ENCODE assay signal across 8 mouse cellular contexts in genomic region chr11:6261434-6262082, GRCm38 (mm10). TPM values are rescaled to one million over a fixed set of nuclear protein-coding genes. Genes with fewer than 3 reads are reported as not detected.
DNase-seq lines count a peak whose midpoint lies in the region; ATAC-seq and TF ChIP-seq lines count a peak whose summit lies in the region.

No protein-coding gene starts in this region.

- 73% methylated on average over 10 of the region's 10 CpGs for WGBS in lung, postnatal 0 days

- H3K4me2 ChIP-seq in lung, postnatal 0 days (replicated peaks; ENCODE audit: low read depth, low read length) = no peak overlapping the region

- H3K9me3 ChIP-seq in lung, postnatal 0 days (ENCODE audit: low read length) = no peaks in the 10 kb centered on the region

- no peaks in the 10 kb centered on the region for H3K27me3 ChIP-seq in Patski
- no peaks in the 10 kb centered on the region for H3K27me3 ChIP-seq in lung, postnatal 0 days (replicated peaks; ENCODE audit: insufficient read depth, low read length)

- H3K27ac ChIP-seq in lung, postnatal 0 days (ENCODE audit: low read length) = no peak overlapping the region

- no peak for DNase-seq in Patski (ENCODE audit: low read depth, low spot score)
- DNase-seq in cerebellum, postnatal 14 days = peak; percentile 85 to 91
- peak; percentile 70 to 74 for DNase-seq in frontal cortex, postnatal 36 days (ENCODE audit: low spot score in 2 of 2)
- peak; percentile 60 to 83 for DNase-seq in layer of hippocampus, adult 18-20 months (ENCODE audit: low spot score in 2 of 2)
- DNase-seq in lung, postnatal 0 days (ENCODE audit: low spot score) = peak; percentile 62
- DNase-seq in ovary, postnatal 36 days (ENCODE audit: low spot score) = peak; percentile 61
- peak; percentile 88 for DNase-seq in thymus, postnatal 4 days

- no peak overlapping the region for H3K4me3 ChIP-seq in lung, postnatal 0 days (ENCODE audit: low read depth, low read length)

- in situ Hi-C loops in Patski (cut with MboI; ENCODE audit: low pct_unique_long_range_greater_than_20kb) = loop anchor here (5.0 kb wide), 1 partner anchor 269 kb away; no protein-coding TSS in a partner anchor

- H3K36me3 ChIP-seq in lung, postnatal 0 days (ENCODE audit: insufficient read depth, low read length) = peaks cover 41% of the 10 kb centered on the region

- H3K4me1 ChIP-seq in lung, postnatal 0 days (ENCODE audit: insufficient read depth, low read depth, low read length) = peaks cover 4% of the 10 kb centered on the region; the same call in 1 of the 2 replicates

- peak; percentile 93 for TF ChIP-seq CTCF in Patski (IDR thresholded peaks at IDR 0.05)
- peak; percentile 97 for TF ChIP-seq CTCF in lung, postnatal 0 days (IDR thresholded peaks at IDR 0.05)

- CTCF ChIA-PET in Patski (lab: Charles Lee) = interaction anchor here (0.7 to 2.2 kb wide), 11 partner anchors 11 to 270 kb away, joined by 3 to 13 read pairs (median 4); partner anchors contain the start of gene Tmed4

- TF ChIP-seq EP300 in lung, postnatal 0 days (IDR thresholded peaks at IDR 0.05) = no peak

- H3K9ac ChIP-seq in lung, postnatal 0 days (replicated peaks; ENCODE audit: low read depth) = no peak overlapping the region

- peak; percentile 74 for ATAC-seq in CD4-positive, CD25-positive, alpha-beta regulatory T cell, adult 4 months
- ATAC-seq in Patski = no peak
- peak; percentile 50; the same call in 1 of the 2 replicates for ATAC-seq in lung, postnatal 0 days

- POLR2A ChIA-PET in Patski (lab: Charles Lee) = interaction anchor here (0.6 kb wide), 1 partner anchor 261 kb away, joined by 4 read pairs; no protein-coding TSS in a partner anchor

RNA-seq across cellular contexts. Expression of gene Ddx56, which starts 6.0 kb away (rescaled TPM):
- polyA plus RNA-seq in CD4-positive, CD25-positive, alpha-beta regulatory T cell, adult 4 months (2017; shearing (Covaris generic)) = 100 to 1,000 TPM in 1 of 2 experiments, 10 to 100 TPM in 1; 90.0 to 123 TPM
- 51.4 TPM for polyA plus RNA-seq in Patski (2021)
- 10 to 100 TPM; 42.2 to 46.8 TPM for total RNA-seq in layer of hippocampus, adult 18-20 months (2021)
- polyA plus RNA-seq in lung, postnatal 0 days (2015; fragmentation: Nextera tagmentation; extraction: Ambion mirVana) = 38.2 and 41.9 TPM in 2 replicates

RNA-seq across cellular contexts. Expression of gene Tmed4, which starts 13.1 kb away (rescaled TPM):
- 10 to 100 TPM; 76.3 to 100.0 TPM for polyA plus RNA-seq in CD4-positive, CD25-positive, alpha-beta regulatory T cell, adult 4 months (2017; shearing (Covaris generic))
- 163 TPM for polyA plus RNA-seq in Patski (2021)
- total RNA-seq in layer of hippocampus, adult 18-20 months (2021) = 100 to 1,000 TPM; 109 to 114 TPM
- polyA plus RNA-seq in lung, postnatal 0 days (2015; fragmentation: Nextera tagmentation; extraction: Ambion mirVana) = 92.0 and 95.7 TPM in 2 replicates

RNA-seq across cellular contexts. Expression of gene Ogdh, which starts 29.9 kb away (rescaled TPM):
- 100 to 1,000 TPM; 146 to 237 TPM for polyA plus RNA-seq in CD4-positive, CD25-positive, alpha-beta regulatory T cell, adult 4 months (2017; shearing (Covaris generic))
- polyA plus RNA-seq in Patski (2021) = 190 TPM
- 100 to 1,000 TPM; 212 to 218 TPM for total RNA-seq in layer of hippocampus, adult 18-20 months (2021)
- 78.8 and 84.1 TPM in 2 replicates for polyA plus RNA-seq in lung, postnatal 0 days (2015; fragmentation: Nextera tagmentation; extraction: Ambion mirVana)

RNA-seq across cellular contexts. Expression of gene Npc1l1, which starts 31.6 kb away (rescaled TPM):
- polyA plus RNA-seq in CD4-positive, CD25-positive, alpha-beta regulatory T cell, adult 4 months (2017; shearing (Covaris generic)) = under 1 TPM; 0.07 to 0.13 TPM
- polyA plus RNA-seq in Patski (2021) = 0.24 TPM
- total RNA-seq in layer of hippocampus, adult 18-20 months (2021) = under 1 TPM; 0.20 to 0.32 TPM
- polyA plus RNA-seq in lung, postnatal 0 days (2015; fragmentation: Nextera tagmentation; extraction: Ambion mirVana) = not detected in 2 replicates
